Mouse (Mus musculus) adipocyte (in vitro differentiated cells): Measurements from ENCODE around the gene Tapt1.
A peak's percentile ranks its signal among the peaks of the same experiment; 100 is the strongest.

ENCODE experiments used
- DNase-seq: peaks from one replicate; pipeline ENCODE4 v3.0.0-alpha.2; 2016; ENCODE audit warnings: low spot score

Gene Tapt1

DNA sequence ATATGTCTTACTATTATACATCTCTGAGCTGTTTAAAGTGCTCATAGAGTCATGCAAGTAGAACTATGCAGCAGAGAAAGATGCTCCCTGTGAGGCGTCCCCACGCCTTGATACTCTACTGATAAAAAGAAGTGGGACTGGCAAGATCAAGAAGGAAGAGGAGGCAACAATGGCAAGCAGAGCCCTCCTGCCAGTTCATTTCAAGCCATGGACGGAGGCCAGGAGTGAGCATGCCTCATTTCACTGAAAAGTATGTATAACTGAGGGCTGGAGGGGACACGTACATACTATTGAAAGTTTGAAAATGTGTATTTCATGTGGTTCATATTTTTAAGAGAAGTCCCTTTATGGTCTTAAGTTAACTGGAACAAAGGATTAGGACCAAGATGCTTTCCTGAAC lies 28.0 kb downstream of the Tapt1 start:
- DNase-seq: no peak

GRCm38 (mm10) chr5:44197806-44198205 lies 28.6 kb downstream of the Tapt1 start:
- DNase-seq: no peak

DNA sequence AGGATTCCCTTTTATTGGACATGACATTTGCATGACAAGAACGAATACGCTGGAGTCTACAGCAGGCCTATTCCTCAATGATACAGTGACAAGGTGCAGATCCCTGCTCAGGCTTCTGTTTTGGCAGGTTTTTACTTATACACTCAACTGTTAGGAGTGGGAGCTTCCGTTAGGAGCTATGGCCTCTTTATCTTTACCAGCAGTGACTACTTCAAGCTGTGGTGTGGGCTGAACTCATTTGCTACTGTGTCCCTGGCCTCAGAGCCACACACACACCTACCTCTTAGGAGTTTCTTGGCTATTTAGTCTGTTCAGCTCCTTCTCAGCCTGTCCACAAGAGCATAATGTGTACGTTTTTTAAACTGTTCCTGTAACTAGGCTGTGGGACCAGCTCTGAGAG lies 30.3 kb downstream of the Tapt1 start:
- DNase-seq: no peak

- DNase-seq: no peak
Observed at GRCm38 (mm10) chr5:44187370-44187769, 39.1 kb downstream of the Tapt1 start.

GRCm38 (mm10) chr5:44181669-44182068 lies 44.8 kb downstream of the Tapt1 start:
- no peak for DNase-seq

DNA sequence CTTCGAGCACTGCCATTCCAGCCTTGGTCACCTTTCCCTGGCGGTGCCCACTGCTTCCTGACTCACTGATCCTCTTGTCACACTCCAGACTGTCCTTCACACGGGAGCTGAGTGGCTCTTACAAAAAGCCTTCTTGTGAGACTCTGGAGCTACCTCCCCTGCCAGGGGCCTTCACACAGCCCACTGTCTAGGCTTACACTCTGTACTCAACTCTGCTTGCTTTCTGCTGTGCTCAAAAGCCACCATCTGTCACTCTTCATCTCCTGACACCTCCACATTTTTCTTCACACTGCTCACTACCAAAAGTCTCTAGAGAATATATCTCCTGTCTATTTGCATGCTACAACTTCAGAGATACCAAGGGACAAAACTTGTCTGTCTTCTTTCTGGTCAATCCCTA lies 46.0 kb downstream of the Tapt1 start:
- no peak for DNase-seq

GRCm38 (mm10) chr5:44174046-44174445 lies 52.4 kb downstream of the Tapt1 start:
- DNase-seq: no peak

- no peak for DNase-seq
Observed at GRCm38 (mm10) chr5:44166866-44167265, 59.6 kb downstream of the Tapt1 start.

GRCm38 (mm10) chr5:44165854-44166253 lies 60.6 kb downstream of the Tapt1 start:
- peak; percentile 61 for DNase-seq

DNA sequence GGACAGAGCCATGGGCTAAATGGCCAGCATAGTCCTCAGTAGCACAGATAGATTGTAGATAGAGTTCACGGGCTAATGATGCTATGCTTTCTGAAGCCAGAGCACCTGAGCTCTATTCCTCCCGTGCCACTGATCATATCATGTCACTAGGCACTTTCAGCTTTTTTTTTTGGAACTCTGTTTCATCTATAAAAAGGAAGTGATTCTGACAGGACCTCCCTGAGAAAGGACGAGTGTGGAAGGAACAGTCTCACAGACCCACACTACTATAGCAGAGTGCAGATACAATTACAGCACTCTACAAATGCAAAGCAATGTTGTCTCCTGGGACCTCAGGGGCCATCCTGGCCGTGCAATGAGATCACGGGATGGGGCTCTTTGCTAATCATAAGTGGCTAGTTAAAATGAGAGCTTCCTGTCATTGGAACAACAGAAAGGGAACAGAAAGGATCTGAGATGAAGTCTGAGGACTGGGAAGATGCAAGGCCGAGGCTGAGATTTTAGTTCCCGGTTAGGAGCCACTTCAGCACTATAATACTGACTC lies 62.1 kb downstream of the Tapt1 start:
- DNase-seq: no peak

DNA sequence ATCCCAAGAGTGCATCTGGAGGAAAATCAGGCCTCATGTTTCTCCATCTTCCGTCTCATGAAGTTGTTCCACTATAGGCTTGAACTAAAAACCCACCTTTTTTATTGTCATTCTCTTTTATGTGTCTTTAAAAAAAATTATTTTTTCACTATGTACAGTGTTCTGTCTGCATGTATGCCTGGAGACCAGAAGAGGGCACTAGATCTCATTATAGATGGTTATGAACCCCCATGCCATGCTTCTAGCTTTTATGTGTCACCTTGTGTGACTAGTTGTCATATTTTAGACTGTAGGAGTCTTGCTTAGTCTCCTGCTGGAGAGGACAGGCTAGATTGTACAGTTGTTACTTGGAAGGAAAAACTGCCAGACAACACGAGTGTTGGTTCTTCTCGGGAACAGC lies 63.1 kb downstream of the Tapt1 start:
- no peak for DNase-seq

DNA sequence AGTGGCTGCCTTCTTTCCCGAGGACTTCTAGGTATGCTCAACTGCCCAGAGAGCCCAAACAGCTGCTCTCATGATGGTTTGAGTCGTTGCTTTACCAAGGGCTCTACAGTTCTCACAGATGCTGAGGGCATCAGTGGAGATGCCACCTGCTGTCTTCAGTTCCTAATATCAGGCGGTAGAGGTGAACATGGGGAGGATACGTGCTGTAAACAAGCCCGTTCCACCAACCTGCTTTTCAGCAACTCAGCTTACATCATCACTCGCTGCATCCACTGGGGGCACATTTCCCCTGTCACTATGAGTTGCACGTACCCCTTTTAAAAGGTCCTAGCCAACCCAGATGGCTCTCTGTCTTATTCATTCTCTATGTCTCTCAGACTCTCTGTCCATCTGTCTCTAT lies 63.6 kb downstream of the Tapt1 start:
- no peak for DNase-seq

GRCm38 (mm10) chr5:44159679-44160438 lies 66.6 kb downstream of the Tapt1 start:
- no peak for DNase-seq

GRCm38 (mm10) chr5:44159231-44159630 lies 67.2 kb downstream of the Tapt1 start:
- no peak for DNase-seq

GRCm38 (mm10) chr5:44158458-44158857 lies 68.0 kb downstream of the Tapt1 start:
- no peak for DNase-seq

- no peak for DNase-seq
Observed at GRCm38 (mm10) chr5:44157760-44158159, 68.7 kb downstream of the Tapt1 start.

DNA sequence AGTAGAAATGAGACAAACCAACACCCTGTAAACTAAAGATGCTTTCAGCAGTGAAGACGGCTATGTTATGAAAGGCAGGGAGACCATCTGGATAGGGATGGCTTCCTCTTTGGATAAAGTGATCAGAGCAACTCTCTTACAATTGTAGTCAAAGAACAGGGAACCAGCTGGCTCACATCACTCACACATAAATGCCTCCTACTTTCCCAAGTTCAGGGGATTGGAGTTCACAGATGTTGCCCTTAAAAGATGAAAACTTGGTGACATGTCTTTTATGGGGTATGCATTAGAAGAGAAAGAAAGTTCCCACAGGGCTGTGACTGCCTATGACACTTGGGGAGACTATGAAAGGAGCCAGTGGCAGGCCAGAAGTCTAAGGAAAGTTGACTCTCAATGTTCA lies 73.4 kb downstream of the Tapt1 start:
- DNase-seq: no peak

- no peak for DNase-seq
Observed at GRCm38 (mm10) chr5:44151327-44152051, 74.9 kb downstream of the Tapt1 start.

- DNase-seq: no peak
Observed at GRCm38 (mm10) chr5:44147732-44148131, 78.7 kb downstream of the Tapt1 start.

- no peak for DNase-seq
Observed at GRCm38 (mm10) chr5:44146437-44147332, 79.7 kb downstream of the Tapt1 start.

- DNase-seq: no peak
Observed at GRCm38 (mm10) chr5:44143467-44144235, 82.8 kb downstream of the Tapt1 start.

DNA sequence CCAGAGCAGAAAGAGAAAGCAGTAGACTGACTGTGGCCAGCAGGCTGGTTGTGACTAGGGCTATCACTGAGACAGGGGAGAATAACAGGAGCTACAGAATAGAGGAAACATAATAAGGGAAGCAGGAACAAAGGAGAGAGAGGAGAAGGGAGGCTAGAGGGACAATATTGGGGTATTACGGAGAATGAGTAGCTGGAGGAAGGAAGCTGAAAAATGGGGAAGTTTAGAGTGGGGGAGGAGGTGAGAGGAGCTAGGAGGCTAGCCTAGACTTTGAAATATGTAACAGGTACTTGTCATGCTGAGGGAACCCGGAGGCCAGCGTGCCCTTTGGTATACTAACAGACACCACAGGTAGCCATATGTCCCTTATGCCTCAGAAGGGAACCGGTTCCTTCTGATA lies 98.9 kb downstream of the Tapt1 start:
- DNase-seq: no peak
